Mouse (Mus musculus) E14TG2a.4 (cell line): Measurements from ENCODE around the gene Sema3b.

ENCODE experiments used
- CTCF ChIP-seq: conservative IDR thresholded peaks from 2 replicates; pipeline ENCODE4 v1.5.1; 2014; ENCODE audit warnings: low read length
- NANOG ChIP-seq: IDR thresholded peaks from 2 replicates; pipeline ENCODE4 v1.6.1; 2014; ENCODE audit warnings: borderline replicate concordance, low read length, mixed read lengths

DNA sequence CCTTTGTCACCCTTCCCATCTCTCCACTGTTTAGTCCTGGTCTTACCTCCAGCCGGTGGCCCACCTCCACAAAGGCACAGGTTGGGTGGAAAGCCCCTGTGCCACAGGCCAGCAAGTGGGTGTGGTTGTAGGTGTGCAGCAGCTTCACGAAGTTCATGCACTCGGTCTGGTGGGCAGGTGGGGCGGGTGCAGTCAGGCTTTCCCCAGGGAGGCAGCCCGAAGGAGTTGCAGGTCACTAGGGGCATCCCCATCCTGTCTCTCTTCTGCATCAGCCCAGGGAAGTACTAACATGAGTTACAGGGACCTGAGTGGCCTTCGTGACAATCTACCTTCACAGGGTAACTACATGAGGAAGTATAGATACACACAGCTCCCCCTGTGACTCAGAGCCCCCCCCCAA lies 5.8 kb downstream of the Sema3b start:
- TF ChIP-seq CTCF (no peak), NANOG (no peak)
